Comparison of ENCODE assay signal across 22 mouse cellular contexts in genomic region chr12:16233559-16233958, GRCm38 (mm10).
DNase-seq lines count a peak whose midpoint lies in the region; ATAC-seq and TF ChIP-seq lines count a peak whose summit lies in the region.
"Had no signal": no experiment of that assay in that cellular context is flagged by ENCODE, and none has a peak within 500 bp of the region (broad histone marks: within the 10 kb centered on the region; RNA-seq: fewer than 3 reads in every experiment).

No protein-coding gene starts in this region.

- H3K27me3 ChIP-seq in intestine, postnatal 0 days (replicated peaks; ENCODE audit: control insufficient read depth, insufficient read depth, low read length), result no peaks in the 10 kb centered on the region
- no peaks in the 10 kb centered on the region for H3K27me3 ChIP-seq in intestine, embryonic 15.5 days (replicated peaks)
- no peaks in the 10 kb centered on the region for H3K27me3 ChIP-seq in liver, postnatal 0 days (ENCODE audit: insufficient read depth, low read length)
- H3K27me3 ChIP-seq: embryonic facial prominence, embryonic 13.5 days; forebrain, embryonic 15.5 days; hindbrain, embryonic 12.5 days; liver, embryonic 15.5 days; midbrain, embryonic 15.5 days; neural tube, embryonic 15.5 days had no signal

- H3K27ac ChIP-seq in intestine, postnatal 0 days (ENCODE audit: low read depth, low read length), result no peak overlapping the region
- H3K27ac ChIP-seq in intestine, embryonic 15.5 days, result no peak overlapping the region
- H3K27ac ChIP-seq in liver, postnatal 0 days (ENCODE audit: low read depth), result no peak overlapping the region
- H3K27ac ChIP-seq: embryonic facial prominence, embryonic 13.5 days; forebrain, embryonic 15.5 days; hindbrain, embryonic 12.5 days; liver, embryonic 15.5 days; midbrain, embryonic 15.5 days; neural tube, embryonic 15.5 days had no signal

- no peak overlapping the region for H3K4me3 ChIP-seq in intestine, postnatal 0 days (ENCODE audit: low read depth, low read length)
- H3K4me3 ChIP-seq in intestine, embryonic 15.5 days (replicated peaks), result no peak overlapping the region
- no peak overlapping the region for H3K4me3 ChIP-seq in liver, postnatal 0 days (ENCODE audit: low read depth, low read length)
- H3K4me3 ChIP-seq: embryonic facial prominence, embryonic 13.5 days; forebrain, embryonic 15.5 days; hindbrain, embryonic 12.5 days; liver, embryonic 15.5 days; megakaryocyte, embryonic 14.5 days; midbrain, embryonic 15.5 days; myocyte; neural tube, embryonic 15.5 days had no signal

- no peak overlapping the region for H3K9ac ChIP-seq in intestine, postnatal 0 days (ENCODE audit: low read depth, low read length)
- no peak overlapping the region for H3K9ac ChIP-seq in intestine, embryonic 15.5 days
- H3K9ac ChIP-seq in liver, postnatal 0 days (replicated peaks), result no peak overlapping the region
- H3K9ac ChIP-seq: embryonic facial prominence, embryonic 13.5 days; forebrain, embryonic 15.5 days; hindbrain, embryonic 12.5 days; liver, embryonic 15.5 days; midbrain, embryonic 15.5 days; neural tube, embryonic 15.5 days had no signal

- no peaks in the 10 kb centered on the region for H3K4me1 ChIP-seq in intestine, postnatal 0 days (replicated peaks; ENCODE audit: control insufficient read depth, insufficient read depth, low read length)
- no peaks in the 10 kb centered on the region for H3K4me1 ChIP-seq in intestine, embryonic 15.5 days (replicated peaks)
- H3K4me1 ChIP-seq in liver, postnatal 0 days (ENCODE audit: insufficient read depth), result no peaks in the 10 kb centered on the region
- H3K4me1 ChIP-seq: embryonic facial prominence, embryonic 13.5 days; forebrain, embryonic 15.5 days; hindbrain, embryonic 12.5 days; liver, embryonic 15.5 days; megakaryocyte, embryonic 14.5 days; midbrain, embryonic 15.5 days; neural tube, embryonic 15.5 days had no signal

- no peak for DNase-seq in liver, postnatal 0 days
- no peak for DNase-seq in liver
- peak; percentile 9 for DNase-seq in R1 (ENCODE audit: low read depth, low spot score)
- DNase-seq in left cerebral cortex, postnatal 25 days (ENCODE audit: low spot score in 2 of 2), result no peak
- DNase-seq: cerebellum, postnatal 10 days; heart, postnatal 10 days; layer of hippocampus, postnatal 36 days; lung, postnatal 10 days; thymus, postnatal 36 days had no signal

- TF ChIP-seq CTCF in intestine, postnatal 0 days (IDR thresholded peaks at IDR 0.05; ENCODE audit: low read depth), result 0 out of 2 replicates have a peak, but pooled peaks have one; percentile 13
- 0 out of 2 replicates have a peak, but pooled peaks have one; percentile 4 for TF ChIP-seq CTCF in liver, postnatal 0 days (IDR thresholded peaks at IDR 0.05; ENCODE audit: low read depth)

- ATAC-seq in intestine, postnatal 0 days, result no peak
- no peak for ATAC-seq in intestine, embryonic 15.5 days
- ATAC-seq in liver, postnatal 0 days, result no peak
- ATAC-seq in megakaryocyte progenitor cell, adult 5-6 weeks (replicated peaks; ENCODE audit: poor library complexity), result 0 out of 2 replicates have a peak, but pooled peaks have one; percentile 50
- ATAC-seq: forebrain, embryonic 15.5 days; midbrain, embryonic 15.5 days had no signal

- no peaks in the 10 kb centered on the region for H3K9me3 ChIP-seq in intestine, postnatal 0 days (ENCODE audit: control insufficient read depth)
- H3K9me3 ChIP-seq in intestine, embryonic 15.5 days, result no peaks in the 10 kb centered on the region
- no peaks in the 10 kb centered on the region for H3K9me3 ChIP-seq in liver, postnatal 0 days (ENCODE audit: low read length)
- H3K9me3 ChIP-seq: embryonic facial prominence, embryonic 13.5 days; forebrain, embryonic 15.5 days; G1E; hindbrain, embryonic 12.5 days; liver, embryonic 15.5 days; megakaryocyte, embryonic 14.5 days; midbrain, embryonic 15.5 days; neural tube, embryonic 15.5 days had no signal

- WGBS in intestine, postnatal 0 days, result 85% methylated on average over 3 of the region's 3 CpGs
- 94% methylated on average over 3 of the region's 3 CpGs for WGBS in intestine, embryonic 15.5 days
- WGBS in liver, postnatal 0 days (ENCODE audit: insufficient replicate concordance), result 88% methylated on average over 3 of the region's 3 CpGs

- no peaks in the 10 kb centered on the region for H3K36me3 ChIP-seq in intestine, postnatal 0 days (ENCODE audit: control insufficient read depth, insufficient read depth)
- no peaks in the 10 kb centered on the region for H3K36me3 ChIP-seq in intestine, embryonic 15.5 days
- H3K36me3 ChIP-seq in liver, postnatal 0 days (replicated peaks; ENCODE audit: insufficient read depth, low read length), result no peaks in the 10 kb centered on the region
- H3K36me3 ChIP-seq: embryonic facial prominence, embryonic 13.5 days; forebrain, embryonic 15.5 days; G1E; hindbrain, embryonic 12.5 days; liver, embryonic 15.5 days; midbrain, embryonic 15.5 days; neural tube, embryonic 15.5 days had no signal

- intact Hi-C loops in left cerebral cortex, postnatal 25 days (cut with DNase I), result loop anchor here (5.0 kb wide), 2 partner anchors 81 to 416 kb away; partner anchors contain the start of gene Trib2

- H3K4me2 ChIP-seq in intestine, postnatal 0 days (replicated peaks; ENCODE audit: low read depth), result no peak overlapping the region
- no peak overlapping the region for H3K4me2 ChIP-seq in intestine, embryonic 15.5 days (replicated peaks)
- H3K4me2 ChIP-seq in liver, postnatal 0 days (ENCODE audit: low read depth, low read length), result no peak overlapping the region
- H3K4me2 ChIP-seq: embryonic facial prominence, embryonic 13.5 days; forebrain, embryonic 15.5 days; heart, embryonic 11.5 days; hindbrain, embryonic 12.5 days; liver, embryonic 15.5 days; midbrain, embryonic 15.5 days; neural tube, embryonic 15.5 days had no signal

- no peak for TF ChIP-seq EP300 in liver, postnatal 0 days (IDR thresholded peaks at IDR 0.05; ENCODE audit: low read depth)
